Mouse (Mus musculus): ENCODE data around the gene Slc16a7. TPM values are rescaled to one million over a fixed set of nuclear protein-coding genes. Genes with fewer than 3 reads are reported as not detected.

Gene Slc16a7
- polyA plus RNA-seq, 1 experiment from 2014 or later, result 6.7 TPM

- H3K4me2 ChIP-seq (replicated peaks), result no peak overlapping the region
- H3K36me3 ChIP-seq, result no peaks in the 10 kb centered on the region
- ATAC-seq (replicated peaks), result 0 out of 2 replicates have a peak, but pooled peaks have one; percentile 46
- peaks cover 7% of the 10 kb centered on the region for H3K4me1 ChIP-seq
- H3K27me3 ChIP-seq, result no peaks in the 10 kb centered on the region
- 74% methylated on average over 14 of the region's 14 CpGs for WGBS
- H3K27ac ChIP-seq (replicated peaks), result no peak overlapping the region
- H3K9ac ChIP-seq (replicated peaks), result 0 out of 2 replicates have a peak overlapping the region, but pooled peaks have one; percentile 13
- H3K4me3 ChIP-seq, result no peak overlapping the region
- H3K9me3 ChIP-seq, result no peaks in the 10 kb centered on the region
These were observed 123.8 kb downstream of the Slc16a7 start for GRCm38 (mm10) chr10:125265467-125265866.

GRCm38 (mm10) chr10:125264938-125265337 is 124.3 kb downstream of the Slc16a7 start:
- ATAC-seq (replicated peaks), result peak; percentile 79
- no peak overlapping the region for H3K27ac ChIP-seq (replicated peaks)
- H3K9ac ChIP-seq (replicated peaks), result no peak overlapping the region
- peaks cover 7% of the 10 kb centered on the region for H3K4me1 ChIP-seq
- no peaks in the 10 kb centered on the region for H3K36me3 ChIP-seq
- WGBS, result 69% methylated on average over 4 of the region's 4 CpGs
- H3K4me3 ChIP-seq, result no peak overlapping the region
- H3K4me2 ChIP-seq (replicated peaks), result no peak overlapping the region
- no peaks in the 10 kb centered on the region for H3K9me3 ChIP-seq
- no peaks in the 10 kb centered on the region for H3K27me3 ChIP-seq

- H3K36me3 ChIP-seq, result no peaks in the 10 kb centered on the region
- H3K27me3 ChIP-seq, result no peaks in the 10 kb centered on the region
- no peak overlapping the region for H3K4me3 ChIP-seq
- 92% methylated on average over 4 of the region's 4 CpGs for WGBS
- no peak overlapping the region for H3K9ac ChIP-seq (replicated peaks)
- no peak overlapping the region for H3K4me2 ChIP-seq (replicated peaks)
- H3K9me3 ChIP-seq, result no peaks in the 10 kb centered on the region
- no peak for ATAC-seq (replicated peaks)
- H3K27ac ChIP-seq (replicated peaks), result no peak overlapping the region
- H3K4me1 ChIP-seq, result no peaks in the 10 kb centered on the region
These were observed 133.4 kb downstream of the Slc16a7 start for GRCm38 (mm10) chr10:125255904-125256303.

DNA sequence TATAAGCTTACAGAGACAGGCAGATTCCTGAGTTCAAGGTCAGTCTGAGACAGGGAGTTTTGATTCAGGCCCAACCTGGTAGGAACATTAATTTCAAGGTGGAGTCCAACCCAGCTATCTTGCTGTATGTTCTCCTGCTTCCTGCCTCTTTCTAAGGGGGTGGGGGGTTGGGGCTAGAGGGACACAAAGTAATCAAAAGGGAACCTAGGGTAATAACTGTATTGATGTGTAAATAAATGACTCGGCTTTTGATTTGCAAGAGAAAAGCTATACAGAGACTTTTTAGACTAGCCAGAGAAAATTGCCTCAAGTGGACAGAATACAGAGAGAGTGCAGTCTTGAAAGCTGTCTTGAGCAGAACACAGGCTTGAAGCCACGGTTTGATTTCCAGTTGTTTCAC is 174.7 kb downstream of the Slc16a7 start:
- H3K9ac ChIP-seq (replicated peaks), result no peak overlapping the region
- H3K27ac ChIP-seq (replicated peaks), result no peak overlapping the region
- H3K36me3 ChIP-seq, result no peaks in the 10 kb centered on the region
- H3K4me2 ChIP-seq (replicated peaks), result no peak overlapping the region
- no peaks in the 10 kb centered on the region for H3K9me3 ChIP-seq
- no peaks in the 10 kb centered on the region for H3K27me3 ChIP-seq
- WGBS, result 47% methylated on average over 2 of the region's 2 CpGs
- no peaks in the 10 kb centered on the region for H3K4me1 ChIP-seq
- H3K4me3 ChIP-seq, result no peak overlapping the region
- ATAC-seq (replicated peaks), result no peak

- Histone ChIP-seq H3K4me1 (no peaks in the 10 kb centered on the region), H3K27me3 (no peaks in the 10 kb centered on the region), H3K4me3 (no peak overlapping the region), H3K9ac (replicated peaks) (no peak overlapping the region), H3K9me3 (no peaks in the 10 kb centered on the region), H3K27ac (replicated peaks) (no peak overlapping the region), H3K36me3 (no peaks in the 10 kb centered on the region), H3K4me2 (replicated peaks) (no peak overlapping the region)
- 86% methylated on average over 3 of the region's 3 CpGs for WGBS
- ATAC-seq (replicated peaks), result no peak
These were observed 175.5 kb downstream of the Slc16a7 start for GRCm38 (mm10) chr10:125213805-125214204.

DNA sequence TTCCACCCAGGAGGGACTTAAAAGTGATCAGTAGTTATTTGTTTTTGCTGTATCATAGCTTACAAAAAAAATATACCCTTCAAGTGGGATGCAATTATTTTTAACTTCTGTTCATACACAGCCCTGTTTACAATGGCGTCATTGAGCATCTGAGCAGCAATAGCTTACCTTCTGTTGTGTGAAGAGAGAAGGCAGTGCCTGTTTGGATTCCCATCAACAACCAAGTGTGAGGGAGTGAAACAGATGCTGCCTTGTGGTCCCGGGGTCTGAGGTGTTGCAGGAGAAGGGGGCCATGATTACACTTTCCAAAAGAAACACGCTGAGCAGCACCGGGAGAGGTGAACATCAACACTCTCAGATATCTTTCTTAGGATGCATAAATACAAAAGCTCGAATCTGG is 201.7 kb downstream of the Slc16a7 start:
- H3K27ac ChIP-seq (replicated peaks), result no peak overlapping the region
- no peaks in the 10 kb centered on the region for H3K27me3 ChIP-seq
- no peaks in the 10 kb centered on the region for H3K4me1 ChIP-seq
- WGBS, result 64% methylated on average over 5 of the region's 5 CpGs
- ATAC-seq (replicated peaks), result peak; percentile 76
- no peak overlapping the region for H3K9ac ChIP-seq (replicated peaks)
- H3K9me3 ChIP-seq, result no peaks in the 10 kb centered on the region
- H3K36me3 ChIP-seq, result no peaks in the 10 kb centered on the region
- no peak overlapping the region for H3K4me2 ChIP-seq (replicated peaks)
- H3K4me3 ChIP-seq, result no peak overlapping the region

GRCm38 (mm10) chr10:125185387-125185786 is 203.9 kb downstream of the Slc16a7 start:
- no peak for ATAC-seq (replicated peaks)
- H3K4me3 ChIP-seq, result no peak overlapping the region
- no peaks in the 10 kb centered on the region for H3K36me3 ChIP-seq
- no peak overlapping the region for H3K9ac ChIP-seq (replicated peaks)
- no peaks in the 10 kb centered on the region for H3K27me3 ChIP-seq
- H3K9me3 ChIP-seq, result no peaks in the 10 kb centered on the region
- no peak overlapping the region for H3K27ac ChIP-seq (replicated peaks)
- H3K4me2 ChIP-seq (replicated peaks), result no peak overlapping the region
- no peaks in the 10 kb centered on the region for H3K4me1 ChIP-seq
- WGBS, result 87% methylated on average over 4 of the region's 4 CpGs

- Histone ChIP-seq H3K4me1 (no peaks in the 10 kb centered on the region), H3K36me3 (no peaks in the 10 kb centered on the region), H3K4me3 (no peak overlapping the region), H3K4me2 (replicated peaks) (no peak overlapping the region), H3K27me3 (no peaks in the 10 kb centered on the region), H3K9me3 (no peaks in the 10 kb centered on the region), H3K9ac (replicated peaks) (no peak overlapping the region), H3K27ac (replicated peaks) (no peak overlapping the region)
- ATAC-seq (replicated peaks), result no peak
- 29% methylated on average over 5 of the region's 5 CpGs for WGBS
These were observed 205.1 kb downstream of the Slc16a7 start for GRCm38 (mm10) chr10:125184146-125184545.

- no peaks in the 10 kb centered on the region for H3K4me1 ChIP-seq
- 92% methylated on average over 3 of the region's 3 CpGs for WGBS
- H3K27me3 ChIP-seq, result no peaks in the 10 kb centered on the region
- no peak overlapping the region for H3K4me3 ChIP-seq
- H3K4me2 ChIP-seq (replicated peaks), result no peak overlapping the region
- H3K36me3 ChIP-seq, result no peaks in the 10 kb centered on the region
- no peak for ATAC-seq (replicated peaks)
- H3K9ac ChIP-seq (replicated peaks), result no peak overlapping the region
- no peak overlapping the region for H3K27ac ChIP-seq (replicated peaks)
- H3K9me3 ChIP-seq, result no peaks in the 10 kb centered on the region
These were observed 206.7 kb downstream of the Slc16a7 start for GRCm38 (mm10) chr10:125182545-125182944.

- ATAC-seq (replicated peaks), result no peak
- H3K4me2 ChIP-seq (replicated peaks), result no peak overlapping the region
- no peak overlapping the region for H3K9ac ChIP-seq (replicated peaks)
- WGBS, result 83% methylated on average over 2 of the region's 2 CpGs
- no peaks in the 10 kb centered on the region for H3K36me3 ChIP-seq
- no peaks in the 10 kb centered on the region for H3K9me3 ChIP-seq
- H3K4me1 ChIP-seq, result no peaks in the 10 kb centered on the region
- no peak overlapping the region for H3K4me3 ChIP-seq
- no peak overlapping the region for H3K27ac ChIP-seq (replicated peaks)
- H3K27me3 ChIP-seq, result no peaks in the 10 kb centered on the region
These were observed 211.5 kb downstream of the Slc16a7 start for GRCm38 (mm10) chr10:125177782-125178181.

GRCm38 (mm10) chr10:125175013-125175650 is 214.1 kb downstream of the Slc16a7 start:
- H3K27me3 ChIP-seq, result no peaks in the 10 kb centered on the region
- H3K4me3 ChIP-seq, result no peak overlapping the region
- H3K9ac ChIP-seq (replicated peaks), result no peak overlapping the region
- H3K4me1 ChIP-seq, result no peaks in the 10 kb centered on the region
- peak; percentile 89 for ATAC-seq (replicated peaks)
- no peaks in the 10 kb centered on the region for H3K9me3 ChIP-seq
- H3K4me2 ChIP-seq (replicated peaks), result no peak overlapping the region
- no peak overlapping the region for H3K27ac ChIP-seq (replicated peaks)
- WGBS, result 6% methylated on average over 5 of the region's 5 CpGs
- H3K36me3 ChIP-seq, result no peaks in the 10 kb centered on the region

DNA sequence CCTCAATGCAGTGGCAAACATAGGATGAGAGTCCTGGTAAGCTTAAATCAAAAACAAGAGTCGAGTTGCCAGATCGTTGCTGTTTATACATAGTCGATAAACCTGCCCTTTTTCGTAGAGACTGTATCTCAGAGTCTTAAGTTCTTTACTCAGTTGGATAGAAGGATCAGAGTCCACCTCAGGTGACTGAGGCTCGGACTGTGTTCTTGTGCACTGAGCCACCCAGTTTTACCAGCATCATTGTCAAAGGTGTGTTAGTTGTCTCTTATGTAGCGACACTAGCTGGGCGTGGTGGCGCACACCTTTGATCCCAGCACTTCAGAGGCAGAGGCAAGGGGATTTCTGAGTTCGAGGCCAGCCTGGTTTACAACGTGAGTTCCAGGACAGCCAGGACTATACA is 217.6 kb downstream of the Slc16a7 start:
- no peaks in the 10 kb centered on the region for H3K36me3 ChIP-seq
- H3K4me2 ChIP-seq (replicated peaks), result no peak overlapping the region
- H3K4me3 ChIP-seq, result no peak overlapping the region
- no peak overlapping the region for H3K9ac ChIP-seq (replicated peaks)
- 95% methylated on average over 10 of the region's 10 CpGs for WGBS
- H3K27ac ChIP-seq (replicated peaks), result no peak overlapping the region
- no peaks in the 10 kb centered on the region for H3K9me3 ChIP-seq
- no peaks in the 10 kb centered on the region for H3K4me1 ChIP-seq
- ATAC-seq (replicated peaks), result no peak
- no peaks in the 10 kb centered on the region for H3K27me3 ChIP-seq

- H3K4me2 ChIP-seq (replicated peaks), result no peak overlapping the region
- no peak overlapping the region for H3K9ac ChIP-seq (replicated peaks)
- H3K36me3 ChIP-seq, result no peaks in the 10 kb centered on the region
- no peaks in the 10 kb centered on the region for H3K4me1 ChIP-seq
- H3K9me3 ChIP-seq, result no peaks in the 10 kb centered on the region
- 90% methylated on average over 6 of the region's 6 CpGs for WGBS
- ATAC-seq (replicated peaks), result no peak
- H3K27ac ChIP-seq (replicated peaks), result no peak overlapping the region
- no peaks in the 10 kb centered on the region for H3K27me3 ChIP-seq
- no peak overlapping the region for H3K4me3 ChIP-seq
These were observed 218.1 kb downstream of the Slc16a7 start for GRCm38 (mm10) chr10:125171154-125171553.

Data from forebrain, embryonic 15.5 days (tissue).